Mouse (Mus musculus) cerebellum, postnatal 36 days (tissue): ENCODE data around the gene Gm21767.
"Not testable (repeated sequence)": the region's sequence is repeated elsewhere in the genome, so short reads cannot be mapped to it uniquely, and the experiment has no call there.

Source experiments
- DNase-seq, 2 experiments: peaks; one replicate each; pipeline ENCODE4 v3.0.0; 2021 to 2022; ENCODE audit warnings: mixed read lengths in 2 of 2

Gm21767 gene

GRCm38 (mm10) chrY:13941438-13941837, at the start of gene Gm21767:
Gm21767 (plus strand) TSS chrY:13941738.
- not testable (repeated sequence) for DNase-seq
